Mouse (Mus musculus) embryonic fibroblast, embryonic 13.5 days (primary cell): ENCODE measurements around the gene Nxph3.

ENCODE experiments used
- CTCF ChIP-seq: IDR thresholded peaks from 2 replicates; pipeline ENCODE4 v1.5.1; 2011; ENCODE audit warnings: mild to moderate bottlenecking, control low read depth, low read length, moderate library complexity, borderline replicate concordance; ENCODE audit not compliant: insufficient read depth
- POLR2A ChIP-seq: IDR thresholded peaks from 2 replicates; pipeline ENCODE4 v1.6.1; 2011; ENCODE audit warnings: low read depth, mild to moderate bottlenecking, control low read depth, low read length, moderate library complexity

DNA sequence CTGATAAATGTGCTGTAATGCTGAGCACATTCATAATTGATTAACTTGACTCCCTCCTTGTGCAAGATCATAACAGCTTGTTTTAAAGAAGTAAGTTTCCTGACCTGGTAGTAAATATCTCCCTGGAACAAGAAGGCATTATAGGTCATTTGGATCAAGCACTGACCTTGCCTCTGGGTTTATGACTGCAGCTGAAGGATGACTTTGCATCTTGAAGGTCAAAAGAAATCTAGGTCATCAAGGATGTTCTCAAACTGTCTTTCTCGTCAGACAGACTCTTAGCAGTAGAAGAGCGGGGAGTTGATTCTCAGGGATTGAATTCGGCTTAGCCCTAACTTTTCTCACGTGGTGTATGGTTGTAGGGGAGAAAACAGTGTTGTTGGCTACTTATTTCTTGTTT is 33.7 kb downstream of the Nxph3 start:
- no peak for TF ChIP-seq CTCF
- no peak for TF ChIP-seq POLR2A
